Mouse (Mus musculus) embryonic fibroblast, embryonic 13.5 days (primary cell): Measurements from ENCODE around the gene B2m.

Experiments used
- CTCF ChIP-seq: IDR thresholded peaks from 2 replicates; pipeline ENCODE4 v1.5.1; 2011; ENCODE audit warnings: mild to moderate bottlenecking, control low read depth, low read length, moderate library complexity, borderline replicate concordance; ENCODE audit not compliant: insufficient read depth
- POLR2A ChIP-seq: IDR thresholded peaks from 2 replicates; pipeline ENCODE4 v1.6.1; 2011; ENCODE audit warnings: low read depth, mild to moderate bottlenecking, control low read depth, low read length, moderate library complexity

DNA sequence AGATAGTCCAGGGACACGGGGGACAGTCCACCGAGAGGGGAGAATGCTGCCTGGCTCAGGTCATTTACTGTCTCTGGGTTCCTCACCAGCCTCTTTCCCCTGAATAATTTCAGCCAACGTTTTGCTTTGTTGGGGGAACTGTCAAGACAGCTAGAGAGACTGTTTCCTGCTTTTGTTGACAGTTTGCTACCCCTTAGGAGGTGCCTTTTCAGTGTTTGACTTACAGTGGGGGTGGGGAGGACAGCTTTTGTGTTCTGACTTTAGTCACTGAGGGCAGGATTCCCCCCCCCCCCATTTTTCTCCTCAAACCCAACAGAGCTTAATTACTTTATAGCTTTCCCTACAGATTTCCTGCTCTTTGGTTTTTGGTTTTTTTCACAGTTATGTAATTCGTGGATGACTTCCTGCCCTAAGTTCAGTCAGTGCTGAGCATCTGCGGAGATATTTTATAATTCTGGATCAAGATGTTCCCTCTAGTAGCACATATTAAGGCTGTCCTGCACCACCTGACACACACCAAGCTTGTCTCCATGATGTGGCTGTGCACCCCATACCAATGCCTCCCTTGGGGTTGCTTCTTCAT is 20.6 kb upstream of the B2m start:
- TF ChIP-seq CTCF, result no peak
- TF ChIP-seq POLR2A, result no peak
